Mouse (Mus musculus): ENCODE data around the gene Lsamp.

GRCm38 (mm10) chr16:42189431-42190081 is 2205.4 kb downstream of the Lsamp start:
- TF ChIP-seq EP300 (IDR thresholded peaks at IDR 0.05; ENCODE audit: low read depth) (no peak), CTCF (IDR thresholded peaks at IDR 0.05; ENCODE audit: low read depth) (no peak)
